Mouse (Mus musculus): Measurements from ENCODE around the gene Ccser1. TPM values are rescaled to one million over a fixed set of nuclear protein-coding genes. Genes with fewer than 3 reads are reported as not detected.

Ccser1 gene
- polyA plus RNA-seq (2015; fragmentation: Nextera tagmentation; extraction: Ambion mirVana), result 29.0 and 30.8 TPM in 2 replicates

DNA sequence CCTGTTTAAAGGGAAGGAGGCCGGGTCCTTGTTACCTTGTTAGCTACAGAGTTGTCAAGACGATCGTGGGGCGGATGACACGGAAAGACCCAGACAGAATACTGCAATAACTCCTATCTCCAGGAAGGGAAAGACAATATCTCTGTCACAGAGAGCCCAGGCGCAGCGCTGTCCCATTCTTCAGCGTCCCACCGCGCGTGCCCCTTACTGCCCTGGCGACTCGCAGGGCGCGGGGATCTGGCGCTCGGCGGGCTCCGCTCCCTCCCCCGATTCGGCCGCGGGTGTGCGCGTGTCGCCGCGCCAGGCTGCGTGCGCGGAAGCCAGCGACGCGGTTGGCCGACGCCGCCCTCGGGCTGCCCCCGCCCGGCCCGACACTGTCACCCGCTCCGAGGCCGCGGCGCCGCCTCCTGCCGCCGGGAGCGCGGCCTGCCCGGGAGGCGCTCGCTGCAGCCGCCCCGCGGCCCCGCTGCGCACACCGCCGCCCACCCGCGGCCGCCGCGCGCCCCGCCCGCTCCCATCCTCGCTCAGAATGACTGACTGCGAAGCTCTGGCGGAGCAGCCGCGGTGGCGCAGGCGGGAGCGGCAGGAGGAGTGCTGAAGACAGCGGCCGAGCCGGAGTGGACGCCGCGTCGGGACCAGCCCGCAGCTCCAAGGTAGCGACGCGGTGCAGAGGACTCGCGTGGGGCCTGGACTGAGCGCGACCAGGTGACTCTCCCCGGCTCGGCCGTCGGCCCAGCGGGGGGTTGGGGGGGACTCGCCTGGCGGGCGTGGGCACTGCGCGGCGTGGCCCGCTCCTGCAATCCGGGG is at the start of gene Ccser1:
Gene Ccser1, plus strand, starts transcription at position 376 of the 807 bp plus-strand sequence.
- under 1% methylated on average over 92 of the region's 105 CpGs for WGBS
- peak; percentile 90 for ATAC-seq (replicated peaks)
- peak within 1 kb of the TSS; percentile 96 for H3K27ac ChIP-seq (replicated peaks)

DNA sequence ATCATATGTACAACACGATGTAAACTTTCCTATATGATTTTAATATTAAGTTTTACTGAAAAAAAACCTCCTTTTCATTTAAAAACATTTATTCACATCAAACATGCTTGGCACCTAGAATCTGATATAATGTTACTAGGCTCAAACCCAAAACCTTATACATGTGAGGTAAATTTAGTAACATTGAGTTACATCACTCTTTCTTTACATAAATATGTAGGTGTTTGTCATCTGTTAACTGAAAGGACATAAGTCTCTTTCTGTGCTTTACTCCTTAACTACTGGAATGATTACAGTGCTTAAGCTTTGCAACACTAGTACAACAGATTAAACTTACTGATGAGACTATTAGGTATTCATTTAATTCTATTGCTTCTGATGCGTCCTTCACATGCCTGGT is 43.7 kb upstream of the Ccser1 start:
- Histone ChIP-seq H3K27ac (replicated peaks) (no peak overlapping the region), H3K36me3 (no peaks in the 10 kb centered on the region), H3K4me3 (no peak overlapping the region), H3K4me1 (no peaks in the 10 kb centered on the region), H3K9ac (replicated peaks) (no peak overlapping the region), H3K9me3 (no peaks in the 10 kb centered on the region), H3K27me3 (no peaks in the 10 kb centered on the region), H3K4me2 (replicated peaks) (no peak overlapping the region)
- WGBS, result 91% methylated on average over 2 of the region's 2 CpGs
- no peak for ATAC-seq (replicated peaks)

More for the DNA sequence above, at the start of gene Ccser1:
- Histone ChIP-seq H3K4me2 (replicated peaks) (peak within 1 kb of the TSS; percentile 51), H3K36me3 (no peaks in the 10 kb centered on the region), H3K9ac (replicated peaks) (peak within 1 kb of the TSS; percentile 85), H3K27me3 (no peaks in the 10 kb centered on the region), H3K4me3 (peak within 1 kb of the TSS; percentile 79), H3K9me3 (no peaks in the 10 kb centered on the region), H3K4me1 (peaks cover 51% of the 10 kb centered on the region)

DNA sequence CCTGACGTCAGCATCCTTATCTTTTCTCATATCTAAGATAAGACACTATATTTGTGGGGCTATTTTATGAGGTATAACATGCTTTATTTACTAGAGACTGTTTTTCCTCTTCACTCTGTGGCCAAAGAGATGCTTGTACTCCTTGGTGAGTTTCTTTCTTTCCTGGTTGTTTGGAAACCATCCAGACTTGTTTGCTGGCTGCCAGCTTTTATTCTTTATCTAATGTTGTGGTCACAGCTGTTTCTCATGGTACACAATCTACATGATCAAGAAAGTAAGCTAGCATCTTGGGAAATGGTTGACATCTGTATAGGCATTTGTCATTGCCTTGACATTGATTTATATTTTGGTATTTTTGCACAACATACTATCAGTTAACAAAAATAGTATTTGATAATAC is 37.1 kb upstream of the Ccser1 start:
- H3K4me1 ChIP-seq, result no peaks in the 10 kb centered on the region
- ATAC-seq (replicated peaks), result no peak
- no peaks in the 10 kb centered on the region for H3K9me3 ChIP-seq
- no peaks in the 10 kb centered on the region for H3K36me3 ChIP-seq
- H3K27me3 ChIP-seq, result no peaks in the 10 kb centered on the region
- no peak overlapping the region for H3K4me3 ChIP-seq
- no peak overlapping the region for H3K4me2 ChIP-seq (replicated peaks)
- WGBS, result 79% methylated on average over 1 of the region's 1 CpGs
- H3K27ac ChIP-seq (replicated peaks), result no peak overlapping the region
- H3K9ac ChIP-seq (replicated peaks), result no peak overlapping the region

DNA sequence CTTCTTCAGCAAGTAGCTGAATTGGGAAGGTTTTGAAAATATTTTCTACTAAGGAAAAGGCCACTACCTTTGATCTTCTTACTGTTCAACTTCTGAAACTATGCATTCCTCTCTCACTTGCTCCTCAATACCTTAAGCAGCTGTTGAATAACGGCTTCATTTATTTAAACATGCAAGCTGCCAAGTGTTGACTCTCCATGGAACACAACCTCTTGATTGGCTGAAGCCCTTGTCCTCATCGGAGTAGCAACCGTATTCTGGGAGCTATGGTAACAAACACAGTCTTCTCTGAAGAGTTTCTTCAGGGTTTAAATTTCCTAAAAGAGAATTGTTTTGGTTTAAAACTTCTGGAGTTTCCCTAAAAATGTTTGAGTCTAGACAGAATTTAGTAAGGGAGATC is 27.2 kb upstream of the Ccser1 start:
- H3K4me1 ChIP-seq, result peaks cover 9% of the 10 kb centered on the region
- H3K9me3 ChIP-seq, result no peaks in the 10 kb centered on the region
- H3K36me3 ChIP-seq, result no peaks in the 10 kb centered on the region
- H3K27ac ChIP-seq (replicated peaks), result no peak overlapping the region
- ATAC-seq (replicated peaks), result no peak
- H3K4me2 ChIP-seq (replicated peaks), result no peak overlapping the region
- H3K9ac ChIP-seq (replicated peaks), result no peak overlapping the region
- H3K27me3 ChIP-seq, result no peaks in the 10 kb centered on the region
- H3K4me3 ChIP-seq, result no peak overlapping the region
- 62% methylated on average over 3 of the region's 3 CpGs for WGBS

DNA sequence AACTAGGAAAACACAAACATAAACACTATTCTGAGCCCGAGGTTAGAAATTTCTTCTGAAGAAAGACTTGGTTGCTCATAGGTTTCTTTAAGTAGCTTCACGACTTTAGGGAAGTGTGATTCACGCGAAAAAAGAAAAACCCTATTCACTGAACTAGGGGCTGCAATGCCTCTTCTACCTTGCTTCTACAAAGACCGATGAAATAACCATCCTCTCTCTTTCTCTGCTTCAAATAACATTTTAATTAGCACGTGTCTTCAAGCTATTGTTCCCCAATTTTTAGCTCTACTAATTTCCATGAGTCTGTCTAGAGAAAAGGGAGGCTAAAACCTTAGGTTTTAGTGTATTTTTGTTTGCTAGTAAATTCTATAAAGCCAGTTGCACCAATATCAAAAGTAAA is 25.5 kb upstream of the Ccser1 start:
- H3K9me3 ChIP-seq, result no peaks in the 10 kb centered on the region
- ATAC-seq (replicated peaks), result peak; percentile 41; the same call in 1 of the 2 replicates
- H3K36me3 ChIP-seq, result no peaks in the 10 kb centered on the region
- no peak overlapping the region for H3K4me2 ChIP-seq (replicated peaks)
- H3K4me1 ChIP-seq, result peaks cover 9% of the 10 kb centered on the region
- 21% methylated on average over 6 of the region's 6 CpGs for WGBS
- no peak overlapping the region for H3K4me3 ChIP-seq
- H3K27ac ChIP-seq (replicated peaks), result no peak overlapping the region
- H3K27me3 ChIP-seq, result no peaks in the 10 kb centered on the region
- H3K9ac ChIP-seq (replicated peaks), result no peak overlapping the region

DNA sequence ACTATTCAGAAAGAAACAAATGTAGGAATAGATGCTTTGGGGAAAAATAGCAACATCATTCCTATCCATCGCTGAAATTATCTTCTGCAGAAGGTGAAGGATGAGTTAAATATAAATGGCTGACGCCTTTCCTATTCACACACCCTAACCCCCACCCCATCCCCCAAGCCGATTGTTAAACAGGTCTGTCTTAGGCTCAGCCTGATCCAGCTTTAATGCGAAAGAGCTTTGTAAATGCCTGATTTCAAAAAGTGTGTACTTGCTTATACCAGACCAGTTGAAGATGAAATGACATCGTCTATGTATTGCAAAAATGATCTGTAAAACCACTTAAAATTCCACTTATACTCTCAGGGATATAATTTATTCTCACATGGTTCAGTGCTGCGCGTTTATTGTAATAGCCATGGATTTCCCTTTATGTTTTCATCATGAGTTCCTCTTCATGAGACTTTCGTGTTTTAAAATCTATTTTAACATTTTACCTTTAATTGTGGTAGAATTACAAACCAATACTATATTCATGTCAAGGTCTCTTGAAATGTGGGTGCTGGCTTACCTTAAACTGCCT is 25.0 kb upstream of the Ccser1 start:
- Histone ChIP-seq H3K27me3 (no peaks in the 10 kb centered on the region), H3K9ac (replicated peaks) (no peak overlapping the region), H3K4me1 (peaks cover 9% of the 10 kb centered on the region), H3K9me3 (no peaks in the 10 kb centered on the region), H3K27ac (replicated peaks) (no peak overlapping the region), H3K4me3 (no peak overlapping the region), H3K4me2 (replicated peaks) (no peak overlapping the region), H3K36me3 (no peaks in the 10 kb centered on the region)
- WGBS, result 34% methylated on average over 8 of the region's 8 CpGs
- peak; percentile 83 for ATAC-seq (replicated peaks)

DNA sequence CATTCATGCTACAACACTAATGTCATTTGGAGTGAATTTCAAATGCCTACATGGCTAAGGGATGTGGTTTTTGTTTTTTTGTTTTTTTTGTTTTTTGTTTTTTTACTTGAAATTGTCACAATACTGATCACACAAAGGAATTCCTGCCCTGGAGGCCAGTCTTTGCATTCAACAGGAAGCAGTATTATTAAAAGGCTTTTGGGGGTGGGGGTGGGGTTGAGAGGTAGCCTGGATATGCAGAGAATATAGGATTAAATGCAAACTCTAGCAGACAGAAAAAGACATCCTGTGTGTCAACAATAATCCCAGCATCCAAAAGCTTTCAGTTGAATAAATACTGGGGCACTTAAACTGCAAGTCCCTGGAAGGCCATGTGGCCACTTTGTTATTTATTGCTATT is 24.4 kb upstream of the Ccser1 start:
- Histone ChIP-seq H3K36me3 (no peaks in the 10 kb centered on the region), H3K27ac (replicated peaks) (no peak overlapping the region), H3K4me3 (no peak overlapping the region), H3K4me1 (peaks cover 9% of the 10 kb centered on the region), H3K4me2 (replicated peaks) (no peak overlapping the region), H3K9me3 (no peaks in the 10 kb centered on the region), H3K27me3 (no peaks in the 10 kb centered on the region), H3K9ac (replicated peaks) (no peak overlapping the region)
- ATAC-seq (replicated peaks), result no peak

DNA sequence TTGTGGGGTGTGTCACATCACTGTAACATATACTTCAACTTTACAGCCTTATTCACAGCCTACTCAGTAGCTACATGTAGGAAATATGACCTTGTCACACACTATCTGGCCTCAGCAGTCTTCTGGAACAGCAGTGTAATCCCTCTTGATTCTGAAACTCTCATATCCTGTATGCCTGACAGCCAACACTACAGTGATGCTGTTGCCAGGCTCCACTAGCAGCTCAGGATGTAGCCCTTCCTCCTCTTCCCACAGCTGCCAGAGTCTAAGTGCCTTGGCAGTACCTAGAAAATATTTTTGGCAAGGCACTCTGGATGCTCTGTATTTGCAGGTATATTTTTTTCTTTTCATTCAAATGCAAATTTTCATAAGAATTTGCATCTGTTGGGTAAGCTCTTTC is 18.0 kb upstream of the Ccser1 start:
- H3K4me2 ChIP-seq (replicated peaks), result no peak overlapping the region
- no peak overlapping the region for H3K9ac ChIP-seq (replicated peaks)
- H3K36me3 ChIP-seq, result no peaks in the 10 kb centered on the region
- H3K27ac ChIP-seq (replicated peaks), result no peak overlapping the region
- ATAC-seq (replicated peaks), result peak; percentile 57; the same call in 1 of the 2 replicates
- no peaks in the 10 kb centered on the region for H3K9me3 ChIP-seq
- H3K4me3 ChIP-seq, result no peak overlapping the region
- H3K4me1 ChIP-seq, result peaks cover 2% of the 10 kb centered on the region; the same call in 1 of the 2 replicates
- H3K27me3 ChIP-seq, result no peaks in the 10 kb centered on the region

DNA sequence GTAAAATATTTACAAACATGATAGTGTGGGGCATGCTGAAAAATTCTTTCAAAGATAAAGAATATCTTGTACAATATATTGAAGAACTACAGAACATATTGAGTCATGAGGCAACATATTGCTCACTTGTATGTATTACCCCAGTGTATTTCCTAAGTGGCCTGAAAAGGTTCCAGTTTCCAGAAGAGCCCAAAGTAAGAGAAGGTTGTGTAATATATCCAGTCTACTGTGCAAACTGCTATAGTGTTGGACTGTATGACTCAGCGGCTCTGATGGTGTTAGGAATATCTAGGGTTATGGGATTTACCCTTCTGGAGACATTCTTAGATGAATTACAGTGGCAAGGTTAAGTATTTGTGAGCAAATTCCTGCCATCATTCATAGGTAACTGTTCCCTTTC is 13.2 kb upstream of the Ccser1 start:
- Histone ChIP-seq H3K9me3 (no peaks in the 10 kb centered on the region), H3K4me1 (peaks cover 2% of the 10 kb centered on the region; the same call in 1 of the 2 replicates), H3K27ac (replicated peaks) (no peak overlapping the region), H3K36me3 (no peaks in the 10 kb centered on the region), H3K27me3 (no peaks in the 10 kb centered on the region), H3K4me3 (no peak overlapping the region), H3K9ac (replicated peaks) (no peak overlapping the region), H3K4me2 (replicated peaks) (no peak overlapping the region)
- 100% methylated on average over 1 of the region's 1 CpGs for WGBS
- ATAC-seq (replicated peaks), result no peak

DNA sequence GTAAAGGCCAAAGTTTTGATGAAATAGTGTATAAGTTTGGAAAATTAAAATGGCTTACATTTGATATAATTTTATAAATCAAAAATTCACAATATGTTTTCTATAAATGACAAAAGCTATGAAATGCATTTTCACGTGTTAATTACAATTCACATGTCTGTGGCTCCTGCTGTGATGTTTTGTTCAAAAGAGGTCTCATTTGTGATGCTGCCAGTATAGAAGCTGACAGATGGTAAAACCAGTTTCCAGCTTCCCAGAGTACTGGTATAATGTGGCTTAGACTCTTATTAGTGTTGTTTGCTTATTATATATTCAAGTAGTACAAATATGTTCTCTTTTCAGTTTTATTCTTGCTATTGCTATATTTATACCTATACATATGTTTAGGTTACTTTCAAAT is 4.0 kb upstream of the Ccser1 start:
- Histone ChIP-seq H3K4me2 (replicated peaks) (no peak overlapping the region), H3K27me3 (no peaks in the 10 kb centered on the region), H3K9me3 (no peaks in the 10 kb centered on the region), H3K4me3 (no peak overlapping the region), H3K9ac (replicated peaks) (no peak overlapping the region), H3K27ac (replicated peaks) (no peak overlapping the region), H3K4me1 (peaks cover 25% of the 10 kb centered on the region), H3K36me3 (no peaks in the 10 kb centered on the region)
- WGBS, result 29% methylated on average over 1 of the region's 1 CpGs
- ATAC-seq (replicated peaks), result no peak

DNA sequence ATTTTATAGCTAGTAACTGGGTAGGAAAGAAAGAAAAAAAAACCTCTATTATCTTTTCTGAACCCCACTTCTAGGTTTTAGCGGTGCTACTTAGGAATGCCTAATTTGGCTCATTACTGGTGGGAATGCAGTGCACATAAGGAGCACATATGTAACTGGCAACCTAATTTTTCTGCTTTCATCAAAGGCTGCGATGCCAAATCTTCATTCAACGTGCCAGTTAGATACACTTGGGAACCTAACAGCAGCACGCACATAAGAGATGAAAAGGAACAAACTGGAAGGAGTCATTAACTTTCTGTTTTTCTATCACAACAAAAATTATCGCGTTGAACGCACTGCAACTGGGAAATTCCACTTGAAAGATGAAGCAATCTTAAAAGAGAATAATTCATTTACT is 2.6 kb upstream of the Ccser1 start:
- peaks cover 33% of the 10 kb centered on the region for H3K4me1 ChIP-seq
- H3K27me3 ChIP-seq, result no peaks in the 10 kb centered on the region
- no peaks in the 10 kb centered on the region for H3K36me3 ChIP-seq
- 29% methylated on average over 7 of the region's 7 CpGs for WGBS
- H3K9me3 ChIP-seq, result no peaks in the 10 kb centered on the region
- H3K4me2 ChIP-seq (replicated peaks), result peak overlapping the region; percentile 12; the same call in 1 of the 2 replicates
- H3K27ac ChIP-seq (replicated peaks), result peak overlapping the region; percentile 67; the same call in 1 of the 2 replicates
- H3K9ac ChIP-seq (replicated peaks), result no peak overlapping the region
- ATAC-seq (replicated peaks), result no peak
- H3K4me3 ChIP-seq, result no peak overlapping the region

DNA sequence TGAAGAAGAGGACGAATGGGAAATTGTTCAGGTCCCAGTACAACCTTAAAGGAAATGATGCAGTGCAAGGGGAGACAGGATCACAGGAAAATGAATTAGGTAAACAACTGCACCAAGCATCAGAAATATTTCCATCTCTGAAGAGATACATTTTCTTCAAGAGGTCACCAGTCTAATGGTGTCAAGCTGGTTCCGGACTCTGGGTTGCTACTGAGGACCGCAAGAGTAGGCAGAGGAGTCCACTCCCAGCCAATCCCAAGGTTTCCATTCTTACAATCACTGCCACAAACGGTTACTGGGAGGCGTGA is 529 bp upstream of the Ccser1 start:
- peak overlapping the region; percentile 85 for H3K9ac ChIP-seq (replicated peaks)
- no peaks in the 10 kb centered on the region for H3K36me3 ChIP-seq
- H3K4me1 ChIP-seq, result peaks cover 46% of the 10 kb centered on the region
- peak overlapping the region; percentile 51 for H3K4me2 ChIP-seq (replicated peaks)
- H3K27ac ChIP-seq (replicated peaks), result peak overlapping the region; percentile 96
- no peaks in the 10 kb centered on the region for H3K9me3 ChIP-seq
- peak overlapping the region; percentile 79 for H3K4me3 ChIP-seq
- no peaks in the 10 kb centered on the region for H3K27me3 ChIP-seq
- WGBS, result 2% methylated on average over 5 of the region's 5 CpGs
- no peak for ATAC-seq (replicated peaks)

All from forebrain, embryonic 15.5 days (tissue).